Mouse (Mus musculus) left cerebral cortex, adult 9 months (tissue): Measurements from ENCODE around the gene Agpat3.

Source experiments
- DNase-seq, 2 experiments: peaks; one replicate each; pipeline ENCODE4 v3.0.0; 2022; ENCODE audit warnings: low spot score in 2 of 2

The Agpat3 gene

DNA sequence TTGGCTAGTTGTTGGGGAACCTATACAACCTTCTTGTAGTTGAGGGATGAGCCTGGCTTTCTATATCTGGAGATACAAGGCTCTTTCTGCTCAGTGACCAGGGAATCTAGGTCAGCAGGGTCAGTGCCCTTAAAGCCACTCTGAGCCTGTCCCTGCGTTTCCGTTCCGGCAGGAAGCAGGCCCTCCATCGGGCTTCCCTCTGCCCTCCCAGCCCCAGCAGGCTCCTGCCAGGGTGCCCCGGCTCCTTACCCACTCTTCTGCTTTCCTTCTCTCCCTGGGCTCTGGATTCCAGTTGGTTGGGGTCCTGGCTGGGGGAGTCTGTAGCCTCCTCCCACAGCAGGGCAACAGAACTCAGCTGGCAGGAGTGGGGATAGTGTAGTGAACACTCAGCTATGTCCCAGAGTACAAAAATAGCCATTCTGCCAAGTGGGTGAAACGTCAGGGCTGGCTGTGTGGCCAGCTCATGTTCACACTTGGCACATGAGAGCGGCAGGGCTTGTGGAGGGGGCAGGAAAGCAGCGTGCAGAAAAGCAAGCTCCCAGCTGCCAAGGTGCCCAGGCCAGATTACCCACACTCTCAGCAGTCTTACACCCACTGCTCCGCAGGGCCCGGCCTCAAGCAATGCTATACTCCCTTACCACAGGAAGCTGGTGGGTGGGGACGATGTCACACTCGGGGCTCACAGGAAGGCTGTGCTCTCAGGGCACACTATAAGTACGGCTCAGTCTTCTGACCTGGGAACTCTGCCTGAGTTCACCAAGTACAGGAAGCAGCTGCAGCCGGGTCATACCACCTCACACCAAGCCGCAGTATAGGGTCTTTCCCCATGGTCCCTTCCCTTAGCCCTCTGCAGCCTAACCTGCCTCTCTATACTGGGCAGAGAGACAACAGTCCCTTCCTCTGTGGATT, 54.5 kb downstream of the Agpat3 start:
- peak; percentile 62 to 79 for DNase-seq

DNA sequence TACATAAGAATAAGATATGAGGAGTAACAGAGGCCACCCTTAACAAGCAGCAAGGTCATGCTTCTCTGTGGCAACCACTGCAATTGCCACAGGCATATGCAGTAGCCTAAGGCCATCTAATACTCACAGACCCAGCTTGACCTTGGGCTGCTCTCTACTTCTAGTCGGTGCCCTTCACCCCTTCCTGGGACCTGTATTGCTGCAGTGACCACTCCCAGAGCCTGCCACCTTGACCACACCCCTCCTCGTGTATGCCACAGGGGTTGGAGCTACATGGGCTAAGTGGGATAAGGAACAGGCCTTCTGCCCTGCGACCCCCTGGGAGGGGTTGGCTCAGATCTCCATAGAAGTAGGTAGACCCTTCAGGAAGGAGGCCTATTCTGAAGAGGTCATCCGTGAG, 55.3 kb downstream of the Agpat3 start:
- no peak for DNase-seq

DNA sequence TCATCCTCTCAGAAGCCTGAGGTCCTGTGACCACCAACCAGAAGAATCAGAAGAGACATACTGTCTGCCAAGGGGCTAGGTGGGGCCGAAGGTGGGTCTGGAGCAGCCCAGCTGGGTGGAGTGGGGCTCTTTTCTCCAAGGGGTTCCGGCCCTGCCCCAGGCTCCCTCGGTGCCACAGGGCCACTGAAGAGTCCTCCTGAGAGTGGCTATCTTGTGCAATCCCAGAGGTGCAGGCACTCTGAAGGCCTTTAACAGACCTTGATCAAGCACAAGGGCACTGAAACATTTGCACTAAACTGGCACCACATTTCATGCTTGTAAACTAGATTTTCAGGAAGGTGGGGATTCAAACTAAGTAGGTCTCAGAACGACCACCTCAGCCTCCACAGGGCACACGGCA, 55.9 kb downstream of the Agpat3 start:
- DNase-seq, result no peak

DNA sequence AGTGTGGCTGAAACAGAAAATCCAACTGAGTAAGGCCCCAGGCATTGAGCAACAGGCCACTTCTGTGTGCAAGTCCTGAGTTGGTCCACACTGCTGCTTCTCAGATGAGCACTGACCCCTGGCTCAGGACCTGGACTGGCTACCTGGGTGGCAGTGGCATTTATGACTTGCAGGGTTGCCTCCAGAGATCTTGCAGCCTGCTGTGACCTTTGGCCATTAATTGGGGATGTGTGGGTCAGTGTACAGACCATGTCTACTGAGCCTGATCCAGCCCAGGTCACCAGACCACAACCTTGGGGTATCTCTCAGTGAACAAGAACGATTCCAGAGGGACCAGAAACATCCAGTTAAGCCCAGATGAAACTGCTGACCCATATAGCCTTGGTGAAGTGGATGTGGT, 58.7 kb downstream of the Agpat3 start:
- no peak for DNase-seq

DNA sequence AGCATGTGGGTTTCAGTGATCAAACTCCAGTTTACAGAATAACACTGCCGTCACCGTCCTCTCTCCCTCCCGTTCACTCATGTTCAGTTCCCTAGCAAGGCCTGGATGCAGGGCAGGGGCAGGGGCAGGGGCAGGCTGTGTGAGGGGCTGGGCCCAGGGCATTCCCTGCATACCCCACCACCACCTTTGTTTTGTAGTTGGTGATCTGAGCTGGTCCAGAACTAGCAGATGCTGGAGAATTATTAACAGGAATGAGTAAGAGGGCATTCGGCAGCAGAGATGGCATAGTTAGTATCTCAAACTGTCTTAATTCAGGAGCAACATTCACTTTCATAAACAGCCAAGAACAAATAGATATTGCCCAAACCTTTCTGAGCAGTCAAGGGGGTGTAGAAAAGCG, 59.9 kb downstream of the Agpat3 start:
- DNase-seq, result no peak

DNA sequence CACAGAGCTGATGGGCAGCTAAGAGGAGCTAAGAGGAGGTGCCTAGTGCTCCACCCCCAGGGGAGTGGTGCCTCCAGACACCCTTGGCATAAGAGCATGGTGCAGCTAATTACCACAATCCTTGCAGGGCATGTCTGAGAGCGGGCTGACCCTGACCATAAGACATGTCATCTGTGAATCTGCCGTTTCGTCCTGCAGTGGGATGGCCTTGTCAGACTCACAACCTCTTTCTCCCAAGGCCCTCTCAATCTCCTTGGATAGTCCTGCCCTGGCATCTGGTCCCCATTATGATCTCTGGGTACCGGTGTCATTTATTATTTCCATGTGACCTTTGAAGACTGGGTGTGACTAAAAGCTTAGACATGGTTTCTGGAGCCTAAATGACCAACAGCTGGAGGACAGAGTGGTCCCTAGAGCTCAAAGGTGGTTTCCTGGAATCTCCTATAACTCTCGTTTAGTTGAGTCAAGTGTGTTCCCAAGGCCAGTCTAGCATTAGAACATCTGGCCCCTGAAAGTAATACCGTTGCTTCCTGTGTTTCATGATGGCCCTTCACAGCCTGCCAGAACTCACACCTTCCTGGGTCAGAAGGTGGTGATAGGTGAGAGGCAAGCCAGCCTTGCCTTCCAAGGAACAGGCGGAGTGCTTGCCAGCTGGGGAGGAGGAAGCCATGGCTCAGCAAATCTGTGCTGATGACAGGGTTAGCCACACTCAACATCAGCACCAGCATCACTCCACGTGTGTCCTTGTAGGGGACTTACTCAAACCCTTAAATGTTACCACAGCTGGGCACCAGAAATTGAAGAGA, 61.4 kb downstream of the Agpat3 start:
- DNase-seq, result no peak

DNA sequence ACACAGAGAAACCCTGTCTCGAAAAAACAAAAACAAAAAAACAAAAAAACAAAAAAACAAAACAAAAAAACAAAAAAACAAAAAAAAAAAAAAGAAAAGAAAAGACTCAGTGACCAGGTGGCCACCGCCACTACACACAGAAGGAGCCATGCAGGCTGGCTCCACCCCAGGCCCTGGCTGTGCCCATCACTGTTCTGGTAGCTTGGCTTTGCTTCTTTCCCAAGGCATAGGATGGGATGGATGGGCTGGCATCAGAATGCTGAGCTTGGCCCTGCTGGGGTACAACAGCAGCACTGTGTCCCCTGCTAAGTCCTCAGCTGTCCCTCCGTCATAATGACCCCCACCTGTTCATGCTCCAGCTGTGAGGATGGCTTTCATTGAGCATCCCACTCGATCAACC, 63.4 kb downstream of the Agpat3 start:
- no peak for DNase-seq

DNA sequence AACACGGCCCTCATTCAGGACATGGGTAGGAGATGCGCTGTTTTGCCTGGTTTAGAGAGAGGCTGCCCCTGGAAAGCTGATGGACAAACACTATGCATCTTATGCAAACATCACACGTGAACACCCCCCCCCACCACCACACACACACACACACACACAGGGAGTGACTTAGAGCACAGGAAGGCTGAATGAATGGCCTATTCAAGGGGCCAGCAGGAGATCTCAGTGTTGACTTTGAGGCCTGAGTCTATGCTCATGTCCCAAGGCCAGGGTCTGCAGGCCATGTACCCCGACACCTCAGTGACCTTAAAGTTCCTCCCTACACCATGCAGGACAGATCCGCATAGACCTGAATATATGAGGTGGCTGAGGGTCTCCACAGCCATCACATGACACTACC, 64.2 kb downstream of the Agpat3 start:
- DNase-seq, result no peak

DNA sequence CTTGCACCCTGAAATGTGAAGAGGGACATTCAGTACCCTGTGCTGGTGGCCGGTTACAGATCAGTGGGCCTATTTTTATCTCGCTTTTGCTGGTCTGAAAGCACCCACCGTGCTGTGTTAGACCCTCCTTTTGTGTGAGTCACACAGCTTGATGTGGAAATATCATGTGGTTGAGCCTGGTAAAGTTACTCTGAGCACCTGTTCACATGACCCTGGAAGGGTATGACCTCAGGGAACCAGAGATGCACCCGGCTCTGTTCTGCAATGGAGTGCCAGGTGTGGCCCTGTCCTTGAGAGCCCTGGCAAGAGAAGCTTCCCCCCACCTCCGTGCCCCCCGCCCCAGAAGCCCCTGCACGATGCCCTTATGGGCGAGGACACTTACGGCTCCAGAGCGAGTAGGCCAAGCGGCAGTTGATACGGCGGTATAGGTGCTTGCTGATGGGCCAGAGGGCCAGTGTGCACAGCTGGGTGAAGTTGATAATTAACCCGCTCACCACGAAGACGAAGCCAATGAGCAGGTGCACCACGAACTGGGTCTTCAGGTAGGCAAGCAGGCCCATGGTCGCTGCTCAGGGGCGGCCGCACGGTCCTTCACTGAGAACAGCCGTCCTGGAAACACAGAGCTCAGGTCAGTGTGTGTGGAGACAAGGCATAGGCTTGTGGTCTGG, 64.7 kb downstream of the Agpat3 start:
- DNase-seq, result no peak

DNA sequence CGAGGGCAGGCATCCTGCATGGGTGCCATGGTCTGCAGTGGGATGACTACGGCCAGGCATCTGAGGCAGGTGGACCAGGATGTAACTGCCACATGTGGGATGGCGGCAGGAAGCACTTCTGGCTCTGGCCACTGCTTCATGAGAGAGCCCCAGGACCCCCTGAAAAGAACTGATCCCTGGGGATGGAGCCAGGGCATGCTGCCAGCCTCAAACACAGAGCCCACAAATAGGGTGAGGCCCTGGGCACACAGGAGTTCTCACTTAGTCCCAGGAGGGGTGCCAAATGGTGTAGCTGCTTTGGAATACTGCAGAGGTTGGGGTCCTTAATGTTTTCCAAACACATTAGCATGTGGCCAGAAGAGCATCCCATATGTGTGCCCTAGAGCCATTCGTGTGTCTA, 66.3 kb downstream of the Agpat3 start:
- DNase-seq, result no peak

DNA sequence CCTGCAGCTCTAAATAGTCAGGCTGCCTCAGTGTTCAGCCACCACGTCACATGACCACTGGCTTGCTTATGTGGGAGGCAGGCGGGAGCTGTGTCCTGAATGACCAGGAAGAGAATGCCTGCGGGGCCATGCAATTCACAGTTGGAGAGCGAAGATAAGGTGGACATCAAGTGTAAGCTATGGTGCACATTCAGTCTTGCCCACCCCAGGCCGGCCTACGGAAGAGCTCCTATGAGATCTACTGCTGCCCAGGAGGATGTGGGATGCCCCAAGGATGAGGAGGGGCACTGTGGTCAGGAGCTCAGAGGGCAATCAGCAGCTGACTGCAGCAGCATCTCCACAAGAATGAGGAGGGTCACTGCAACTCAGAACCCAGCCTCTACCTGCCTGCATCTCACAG, 66.9 kb downstream of the Agpat3 start:
- no peak for DNase-seq

DNA sequence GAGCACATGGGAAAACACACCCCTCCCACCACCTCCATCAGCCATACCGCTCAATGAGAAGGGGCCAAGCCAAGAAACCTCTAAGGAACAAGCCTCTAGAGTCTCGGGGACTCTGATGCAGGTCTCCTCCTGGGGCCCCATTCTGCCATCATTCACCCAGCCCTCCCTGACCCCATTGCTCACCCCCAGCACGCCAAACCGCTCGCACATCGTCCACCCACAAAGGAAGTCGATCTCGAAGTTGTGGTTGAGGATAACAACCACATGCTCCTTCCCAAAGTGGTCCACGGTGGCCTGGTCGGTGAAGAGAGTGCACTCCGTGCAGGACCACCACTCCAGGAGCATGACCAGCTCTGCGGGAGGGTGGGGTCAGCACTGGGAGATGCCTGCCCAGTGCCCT, 67.5 kb downstream of the Agpat3 start:
- DNase-seq, result no peak

DNA sequence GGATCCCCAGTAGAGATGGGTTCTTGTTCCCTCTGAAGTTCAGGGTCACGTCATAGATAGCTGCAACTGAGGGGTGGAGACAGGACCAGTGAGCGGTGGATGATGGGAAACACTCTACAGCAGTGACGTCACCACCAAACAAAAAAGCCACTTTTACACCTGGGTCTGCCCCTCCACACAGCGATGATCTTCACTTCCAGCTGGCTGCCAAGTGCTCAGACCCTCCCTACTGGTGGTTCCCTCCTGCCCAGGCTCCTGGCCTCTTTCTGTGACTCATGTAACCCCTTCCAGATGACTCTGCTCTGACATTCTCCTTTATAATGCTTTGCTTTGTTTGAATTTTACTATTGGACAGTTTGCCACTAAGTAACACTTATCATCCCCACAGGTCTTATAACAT, 69.9 kb downstream of the Agpat3 start:
- DNase-seq, result no peak

DNA sequence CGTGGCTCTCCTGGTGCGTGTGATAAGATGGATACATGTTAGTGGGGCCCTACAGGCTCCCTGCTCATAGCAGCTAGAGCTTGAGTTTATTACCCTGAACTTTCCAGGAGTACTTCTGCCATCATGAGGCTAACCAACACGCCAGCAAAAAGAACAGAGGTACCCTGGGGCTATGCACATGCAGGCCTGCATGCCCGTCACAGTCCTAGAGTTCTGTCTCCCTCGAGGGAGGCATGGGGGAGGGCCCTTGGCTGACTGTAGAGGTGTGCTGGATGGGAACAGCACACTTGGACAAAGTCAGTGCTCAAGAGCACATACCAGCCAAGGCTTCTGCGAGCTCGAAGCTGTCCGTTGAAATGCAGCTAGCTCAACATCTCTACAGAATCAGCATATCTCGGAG, 71.8 kb downstream of the Agpat3 start:
- DNase-seq, result no peak

DNA sequence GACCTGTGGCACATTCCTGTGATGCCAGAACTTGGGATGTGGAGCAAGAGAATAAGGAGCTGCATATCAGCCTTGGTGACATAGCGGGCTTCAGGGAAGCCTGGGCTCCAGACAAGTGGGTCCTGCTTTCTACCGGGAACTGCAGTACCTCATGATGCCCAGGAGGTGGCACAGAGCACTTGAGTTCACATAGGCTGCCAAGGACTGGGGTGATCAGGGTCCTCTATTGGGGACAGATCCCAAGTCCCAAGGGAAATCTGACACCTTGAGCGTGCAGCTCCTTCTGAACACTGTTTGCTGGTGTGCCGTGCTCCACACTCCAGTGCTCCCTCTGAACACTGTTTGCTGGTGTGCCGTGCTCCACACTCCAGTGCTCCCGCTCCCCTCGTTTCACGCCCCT, 73.1 kb downstream of the Agpat3 start:
- peak in 1 of 2 experiments; percentile 53 for DNase-seq

DNA sequence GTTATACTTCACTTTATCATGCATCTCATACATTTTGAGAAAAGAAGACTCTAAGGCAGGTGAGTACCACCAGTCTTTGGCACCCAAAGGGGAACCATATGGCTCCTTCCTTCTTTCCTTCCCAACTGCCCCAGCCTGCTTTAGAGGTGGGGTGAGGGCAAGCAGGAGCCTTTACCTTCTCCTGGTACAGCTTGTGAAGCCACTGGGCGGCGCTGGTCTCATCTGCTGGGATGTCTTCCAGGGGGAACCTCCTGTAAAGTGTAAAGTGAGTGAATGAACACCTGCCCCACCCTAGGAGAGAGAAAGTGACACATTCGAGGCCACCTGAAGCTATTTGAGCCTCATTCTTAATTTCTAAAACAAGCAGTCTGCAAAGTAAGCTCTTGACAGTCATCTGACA, 74.5 kb downstream of the Agpat3 start:
- DNase-seq, result no peak

DNA sequence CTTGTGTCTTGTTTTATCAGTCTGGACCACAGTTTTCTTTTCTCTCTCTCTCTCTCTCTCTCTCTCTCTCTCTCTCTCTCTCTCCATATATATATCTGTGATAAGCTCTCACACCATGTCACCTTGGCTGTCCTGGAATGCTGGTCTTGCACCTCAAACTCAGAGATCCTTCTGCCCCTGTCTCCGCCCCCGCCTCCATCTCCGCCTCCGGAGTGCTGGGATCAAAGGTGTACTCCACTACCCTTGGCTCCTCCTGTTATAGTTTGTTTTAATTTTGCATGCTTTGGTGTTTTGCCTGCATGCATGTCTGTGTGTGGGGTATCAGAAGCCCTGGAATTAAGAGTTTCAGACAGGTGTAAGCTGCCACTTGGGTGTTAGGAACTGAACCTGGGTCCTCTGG, 76.0 kb downstream of the Agpat3 start:
- DNase-seq, result no peak

DNA sequence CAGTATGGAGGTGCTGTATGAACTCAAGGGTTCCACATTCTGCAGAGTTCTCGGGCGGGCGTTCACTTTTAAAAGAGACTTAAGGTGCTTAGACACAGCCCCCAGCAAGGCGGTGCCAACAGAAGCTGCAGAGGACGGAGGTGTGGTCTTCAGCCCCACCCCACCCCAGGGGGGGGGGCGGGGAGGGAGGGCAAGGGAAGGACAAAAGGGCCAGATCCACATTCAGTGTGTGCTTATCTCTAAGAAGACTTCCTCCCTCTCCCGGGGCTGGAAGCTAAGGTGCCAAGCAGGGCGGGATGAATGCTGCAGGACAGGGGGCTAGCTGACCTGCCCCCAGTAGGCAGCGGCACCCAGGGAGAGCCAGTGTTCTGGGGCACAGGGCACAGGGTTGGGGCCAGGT, 79.4 kb downstream of the Agpat3 start:
- DNase-seq, result no peak

DNA sequence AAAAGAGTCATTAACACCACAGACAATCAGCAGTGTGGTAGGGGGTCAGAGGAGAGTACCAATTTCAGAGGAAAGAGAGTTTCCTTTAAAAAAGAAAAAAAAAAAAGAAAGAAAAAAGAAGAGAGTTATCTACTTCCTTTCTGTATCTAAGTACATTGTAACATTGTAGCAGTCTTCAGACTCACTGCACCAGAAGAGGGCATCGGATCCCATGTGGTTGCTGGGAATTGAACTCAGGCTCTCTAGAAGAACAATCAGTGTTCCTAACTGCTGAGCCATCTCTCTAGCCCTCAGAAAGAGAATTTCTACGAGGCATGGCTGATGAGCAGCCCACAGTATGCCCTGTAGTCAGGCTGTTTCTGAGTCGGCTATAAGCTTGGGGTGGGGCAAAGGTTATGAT, 86.4 kb downstream of the Agpat3 start:
- DNase-seq, result no peak

DNA sequence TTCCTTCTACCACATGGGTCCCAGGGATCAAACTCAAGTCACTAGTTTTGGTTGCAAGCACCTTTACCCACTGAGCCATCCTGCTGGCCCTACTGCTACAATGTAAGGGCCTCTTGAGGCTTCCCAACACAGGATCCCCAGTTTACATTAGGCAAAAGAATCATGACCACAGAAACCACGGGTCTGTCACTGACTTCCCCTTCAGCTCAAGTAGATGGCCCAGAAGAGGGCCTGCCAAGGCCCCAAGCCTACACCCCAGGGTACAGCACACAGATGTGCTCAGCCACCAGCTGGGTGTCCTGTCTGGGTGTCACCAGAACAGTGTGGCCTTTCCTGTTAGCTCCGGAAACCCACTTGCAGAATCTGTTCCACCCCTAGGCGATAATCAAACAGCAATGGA, 87.6 kb downstream of the Agpat3 start:
- DNase-seq, result no peak

DNA sequence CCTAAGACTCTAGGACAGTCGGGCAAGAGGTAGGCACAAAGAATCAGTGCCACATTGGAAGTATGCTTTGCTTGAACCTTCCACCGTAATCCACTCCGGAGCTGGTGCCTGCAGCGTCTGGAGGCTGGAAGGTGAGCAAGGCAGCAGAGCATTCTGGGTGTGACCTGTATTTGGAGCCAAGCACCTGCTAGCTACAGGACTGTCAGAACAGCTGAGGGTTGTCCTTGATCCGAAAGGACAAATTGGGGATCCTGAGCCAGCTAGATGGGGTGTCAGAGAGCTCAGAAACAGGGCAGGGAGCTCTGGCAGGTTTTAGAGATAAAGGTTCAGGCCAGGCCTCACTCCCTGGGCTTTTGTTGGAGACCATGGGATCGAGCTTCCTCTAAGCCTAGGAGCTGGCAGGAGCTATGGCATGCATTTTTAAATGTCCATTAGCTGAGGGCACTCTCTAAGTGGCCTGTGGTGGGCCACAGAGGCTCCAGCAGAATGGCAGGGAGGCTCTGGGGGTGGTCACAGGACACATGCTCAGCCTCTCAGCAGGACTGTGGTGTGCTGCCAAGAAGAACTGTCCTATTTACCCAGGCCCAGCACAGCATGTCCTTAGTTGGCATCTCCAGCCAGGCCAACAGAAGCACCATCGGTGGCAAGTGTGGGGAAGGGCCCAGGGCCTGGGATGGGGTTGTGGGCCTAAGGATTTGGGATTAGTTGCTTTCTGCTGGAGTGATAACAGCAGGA, 91.2 kb downstream of the Agpat3 start:
- DNase-seq, result no peak

DNA sequence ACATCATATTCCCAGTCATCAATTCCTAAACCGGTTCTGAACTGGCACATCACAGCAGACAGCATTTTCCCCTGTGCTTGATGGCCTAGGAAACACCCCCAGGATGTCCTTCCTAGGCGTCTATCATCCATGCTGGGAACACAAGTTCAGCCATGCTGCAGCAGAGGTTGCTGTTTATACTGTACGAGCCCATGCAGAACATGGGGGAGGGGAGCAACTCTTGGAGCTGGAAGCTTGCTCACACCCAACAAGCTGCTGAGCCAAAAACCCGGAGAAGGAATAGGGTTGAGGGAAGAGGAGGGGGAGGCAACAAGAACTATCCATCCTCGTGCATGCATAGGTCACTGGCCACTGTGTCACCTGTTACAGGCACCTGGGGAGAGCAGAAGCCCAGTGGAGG, 92.0 kb downstream of the Agpat3 start:
- DNase-seq, result no peak
